Mouse (Mus musculus): ENCODE measurements around the gene Agap3.

Agap3 gene

DNA sequence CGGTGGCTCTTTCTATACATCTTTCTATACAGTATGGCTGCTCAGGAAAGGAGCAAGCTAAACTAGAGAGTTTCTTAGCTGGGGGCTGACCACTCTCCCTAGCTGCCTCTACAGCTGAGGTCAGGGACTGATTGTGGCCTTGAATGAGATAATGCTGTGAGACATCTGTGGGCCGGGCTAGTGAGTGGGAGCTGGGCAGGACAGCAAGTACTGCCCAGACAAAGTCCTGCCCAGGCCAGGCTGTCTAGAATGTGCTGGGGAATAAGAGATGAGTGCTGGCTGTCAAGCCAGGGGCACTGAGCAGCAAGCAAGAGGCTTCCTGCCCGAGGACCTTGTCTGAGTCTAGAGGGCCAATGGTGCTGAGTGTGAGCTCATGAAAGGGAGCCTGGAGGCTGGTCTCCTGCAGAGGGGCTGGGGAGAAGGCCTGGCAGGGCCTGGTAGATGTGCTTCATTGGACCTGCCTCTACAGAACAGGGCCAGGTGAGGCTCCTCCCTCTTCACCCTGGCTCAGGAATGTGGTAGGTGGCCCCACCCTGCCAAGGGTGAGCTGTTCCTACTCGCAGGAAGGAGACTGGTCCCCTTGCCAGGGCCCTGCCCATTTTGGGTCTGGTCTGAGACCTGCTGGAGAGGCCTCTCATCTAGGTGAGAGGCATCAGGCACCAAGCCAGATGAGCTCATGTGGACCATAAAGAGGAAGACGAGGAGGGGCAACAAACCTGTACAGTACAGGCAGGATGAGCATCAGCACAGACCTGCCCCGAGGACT lies 23.7 kb downstream of the Agap3 start:
- DNase-seq, result peak; percentile 65 to 67

DNA sequence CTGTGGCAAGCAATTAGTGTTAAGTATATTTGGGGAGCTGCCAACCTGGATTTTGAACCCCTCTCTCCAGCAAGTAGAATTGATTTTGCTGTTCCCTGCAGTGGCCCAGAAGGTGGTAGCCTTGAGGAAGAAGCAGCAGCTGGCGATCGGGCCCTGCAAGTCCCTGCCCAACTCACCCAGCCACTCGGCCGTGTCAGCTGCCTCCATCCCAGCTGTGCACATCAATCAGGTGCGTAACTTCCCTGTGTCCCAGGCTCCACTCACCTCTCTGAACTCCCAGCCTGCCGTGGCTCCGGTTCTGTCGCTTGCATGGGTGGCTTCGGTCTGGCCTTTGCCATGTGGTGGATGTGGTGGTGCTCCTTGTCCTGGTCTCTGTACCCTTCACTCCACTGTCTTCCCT lies 25.9 kb downstream of the Agap3 start:
- no peak for DNase-seq

- peak; percentile 87 to 92 for DNase-seq
Observed at GRCm38 (mm10) chr5:24481647-24482046, 29.7 kb downstream of the Agap3 start.

DNA sequence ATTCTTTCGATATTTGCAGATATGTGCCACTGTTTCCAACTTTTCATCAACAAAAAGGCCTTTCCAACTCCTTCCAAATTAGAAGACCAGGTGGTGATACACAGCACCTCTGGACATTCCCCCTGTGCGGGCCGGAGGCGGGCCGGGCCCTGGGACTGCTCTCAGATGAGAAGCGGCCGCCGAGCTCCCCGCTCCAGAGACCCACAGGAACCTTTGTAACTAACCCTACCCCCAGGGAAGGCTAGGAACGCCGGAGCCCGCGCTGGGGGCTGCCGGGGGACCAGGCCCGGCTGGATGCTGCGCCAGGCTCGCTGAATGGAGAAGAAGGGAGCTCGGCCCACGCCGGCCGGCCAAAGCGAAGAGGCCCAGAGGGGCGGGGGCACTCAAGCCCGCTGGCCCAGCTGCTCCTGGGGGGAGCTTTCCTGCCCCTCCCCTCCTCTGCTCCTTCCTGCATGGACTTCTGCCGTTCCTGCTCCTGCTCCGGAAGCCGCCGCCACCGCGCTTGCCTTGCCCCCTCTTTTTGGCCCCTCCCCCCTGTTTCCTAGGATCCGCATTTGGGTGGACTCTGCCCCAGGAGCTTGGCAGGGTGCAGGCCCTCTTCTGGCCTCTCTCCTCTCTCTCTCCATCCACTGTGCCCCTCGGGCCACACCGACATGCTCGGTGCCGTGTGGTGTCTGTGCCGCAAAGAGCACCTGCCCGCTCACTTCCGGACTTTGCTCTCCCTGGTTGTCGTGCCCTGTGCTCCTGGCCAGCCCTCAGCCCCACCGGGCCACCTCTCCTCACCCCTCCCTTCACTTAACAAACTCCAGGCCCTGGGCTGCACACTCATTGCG lies 30.5 kb downstream of the Agap3 start:
- peak; percentile 86 to 87 for DNase-seq

- peak; percentile 80 to 87 for DNase-seq
Observed at GRCm38 (mm10) chr5:24483326-24483725, 31.3 kb downstream of the Agap3 start.

DNA sequence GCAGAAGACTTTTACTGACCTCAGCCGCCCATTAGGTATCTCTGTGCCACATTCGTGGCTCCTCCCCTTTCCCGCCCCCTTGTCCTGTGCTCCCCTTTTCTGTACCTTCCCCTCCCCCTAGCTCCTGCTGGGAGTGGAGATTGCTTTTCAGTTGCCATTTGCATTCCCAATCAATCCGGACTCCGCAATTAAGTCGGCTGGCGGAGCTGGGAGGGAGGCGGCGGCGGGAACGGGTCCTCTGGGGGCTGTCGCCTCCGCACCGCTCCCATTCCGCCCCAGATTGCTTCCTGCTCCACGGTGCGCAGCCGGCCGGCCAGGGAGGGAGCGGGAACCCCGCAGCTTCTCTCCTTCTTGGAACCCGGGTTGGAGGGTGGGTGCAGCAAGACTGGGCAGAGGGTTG lies 33.0 kb downstream of the Agap3 start:
- peak; percentile 48 to 57 for DNase-seq

- peak; percentile 90 to 95 for DNase-seq
Observed at GRCm38 (mm10) chr5:24486097-24486496, 34.1 kb downstream of the Agap3 start.

- no peak for DNase-seq
Observed at GRCm38 (mm10) chr5:24486738-24487137, 34.8 kb downstream of the Agap3 start.

DNA sequence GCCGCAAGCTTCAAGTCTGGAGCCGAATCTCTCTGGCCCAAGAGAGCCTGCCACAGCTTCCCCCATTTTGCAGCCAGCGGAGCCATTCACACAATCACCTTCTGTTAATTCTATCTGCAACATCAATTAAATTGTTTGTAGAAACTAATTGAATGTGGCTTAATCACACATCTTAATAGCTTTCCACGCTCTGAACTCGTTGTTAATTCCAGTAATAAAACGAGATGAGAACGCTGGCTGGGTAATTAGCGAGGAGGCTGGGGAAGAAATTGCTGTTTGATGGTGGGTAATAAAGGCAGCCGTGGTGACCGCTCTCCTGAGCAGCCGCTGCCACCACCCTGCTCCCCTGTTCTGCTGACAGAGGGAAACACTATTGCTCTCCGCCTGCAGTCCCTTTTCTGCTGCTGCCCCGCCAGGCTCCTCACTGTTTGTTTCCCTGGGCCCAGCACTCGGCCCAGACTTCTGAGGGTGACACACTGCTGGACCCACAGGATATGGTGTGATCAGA lies 38.5 kb downstream of the Agap3 start:
- no peak for DNase-seq

- DNase-seq, result no peak
Observed at GRCm38 (mm10) chr5:24492546-24493285, 40.7 kb downstream of the Agap3 start.

DNA sequence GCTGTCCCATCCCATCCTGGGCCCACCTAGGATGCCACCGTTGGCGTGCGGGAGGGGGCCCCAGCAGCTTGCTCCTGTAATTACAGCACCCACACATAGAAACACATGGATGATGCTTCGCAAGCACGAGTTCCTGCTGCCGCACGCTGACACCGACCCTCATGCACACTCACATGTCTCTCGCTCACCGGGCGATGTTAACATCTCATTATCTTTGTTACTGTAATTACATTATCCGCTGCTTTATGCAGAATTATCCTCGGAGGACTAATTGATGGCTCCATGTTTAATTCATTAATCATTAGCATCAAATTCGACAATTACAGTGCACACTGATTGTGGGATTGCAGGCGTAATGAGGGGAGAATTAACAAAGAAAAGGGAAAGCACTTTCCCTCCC lies 43.0 kb downstream of the Agap3 start:
- DNase-seq, result no peak

- DNase-seq, result no peak
Observed at GRCm38 (mm10) chr5:24496756-24497155, 44.8 kb downstream of the Agap3 start.

GRCm38 (mm10) chr5:24497526-24497925 lies 45.5 kb downstream of the Agap3 start:
- no peak for DNase-seq

DNA sequence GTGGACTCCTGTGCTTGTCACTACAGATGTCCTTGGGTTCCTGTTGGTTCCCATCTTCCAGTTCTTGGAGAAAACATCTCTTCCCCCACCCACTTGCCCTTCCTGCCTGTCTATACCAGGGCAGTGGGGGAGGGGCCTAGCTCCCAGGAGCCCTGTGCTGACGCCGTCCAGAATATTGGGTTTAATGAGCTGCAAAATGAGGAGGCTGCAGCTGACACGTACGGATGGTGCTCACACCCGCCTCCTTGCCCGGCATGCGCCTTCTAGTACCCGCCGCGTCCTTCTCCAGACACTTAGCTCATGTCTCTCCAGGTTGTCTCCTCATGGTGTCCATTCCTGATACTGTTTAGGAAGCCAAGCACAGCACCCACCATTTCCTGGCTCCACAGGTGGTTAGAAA lies 47.1 kb downstream of the Agap3 start:
- no peak for DNase-seq

DNA sequence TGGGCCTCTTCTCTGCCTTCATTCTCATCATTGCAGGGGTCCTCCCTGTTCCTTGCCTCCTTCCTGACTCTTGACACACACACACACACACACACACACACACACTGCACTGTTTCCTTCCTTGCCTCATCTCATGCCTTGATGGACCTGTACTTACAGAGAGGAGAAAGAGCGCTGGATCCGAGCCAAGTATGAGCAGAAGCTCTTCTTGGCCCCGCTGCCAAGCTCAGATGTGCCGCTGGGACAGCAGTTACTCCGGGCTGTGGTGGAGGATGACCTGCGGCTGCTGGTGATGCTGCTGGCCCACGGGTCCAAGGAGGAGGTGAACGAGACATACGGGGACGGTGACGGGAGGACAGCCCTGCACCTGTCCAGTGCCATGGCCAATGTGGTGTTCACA lies 48.9 kb downstream of the Agap3 start:
- peak in 1 of 2 experiments; percentile 48 for DNase-seq

- DNase-seq, result peak; percentile 55 to 67
Observed at GRCm38 (mm10) chr5:24502786-24503185, 50.8 kb downstream of the Agap3 start.

- DNase-seq, result no peak
Observed at GRCm38 (mm10) chr5:24505513-24505912, 53.5 kb downstream of the Agap3 start.

GRCm38 (mm10) chr5:24508406-24508805 lies 56.4 kb downstream of the Agap3 start:
- no peak for DNase-seq

GRCm38 (mm10) chr5:24510635-24511034 lies 58.7 kb downstream of the Agap3 start:
- peak; percentile 36 to 82 for DNase-seq

DNA sequence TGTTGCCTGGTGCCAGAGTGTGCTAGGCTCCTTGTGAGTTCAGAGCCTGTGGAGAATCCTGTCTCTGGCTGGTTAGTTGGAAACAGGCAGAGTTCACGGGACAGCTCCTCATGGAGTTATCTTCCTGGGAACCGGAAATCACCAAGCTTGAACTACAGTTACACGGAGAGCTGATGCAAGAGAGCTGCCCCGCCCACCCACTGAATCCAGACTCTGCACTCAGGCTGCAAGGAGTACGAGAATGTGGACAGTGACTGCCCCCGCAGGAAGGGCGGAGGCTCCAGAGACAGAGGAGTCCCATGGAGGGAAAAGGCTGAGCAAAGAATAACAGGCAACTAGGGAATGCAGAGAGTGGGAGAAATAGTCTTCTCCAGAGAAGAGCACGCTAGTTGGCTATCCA lies 60.3 kb downstream of the Agap3 start:
- peak; percentile 54 to 57 for DNase-seq

DNA sequence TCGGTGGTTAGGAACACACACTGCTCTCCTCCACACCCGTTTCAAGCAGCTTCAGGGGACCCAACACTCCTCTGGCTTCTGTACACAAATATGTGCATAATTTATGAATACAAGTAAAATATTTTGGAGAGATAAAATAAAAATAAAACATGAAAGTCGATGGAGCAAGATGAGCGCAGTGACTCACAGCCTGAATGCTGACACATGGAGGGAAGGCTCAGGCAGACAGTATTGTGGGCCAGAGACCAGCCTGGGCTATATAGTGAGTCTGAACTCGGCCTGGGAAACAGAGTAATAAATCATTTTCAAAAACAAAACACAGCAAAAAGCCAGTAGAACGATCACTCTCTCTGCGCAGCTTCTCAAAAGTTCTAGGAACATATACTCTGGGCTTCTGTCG lies 69.4 kb downstream of the Agap3 start:
- no peak for DNase-seq

DNA sequence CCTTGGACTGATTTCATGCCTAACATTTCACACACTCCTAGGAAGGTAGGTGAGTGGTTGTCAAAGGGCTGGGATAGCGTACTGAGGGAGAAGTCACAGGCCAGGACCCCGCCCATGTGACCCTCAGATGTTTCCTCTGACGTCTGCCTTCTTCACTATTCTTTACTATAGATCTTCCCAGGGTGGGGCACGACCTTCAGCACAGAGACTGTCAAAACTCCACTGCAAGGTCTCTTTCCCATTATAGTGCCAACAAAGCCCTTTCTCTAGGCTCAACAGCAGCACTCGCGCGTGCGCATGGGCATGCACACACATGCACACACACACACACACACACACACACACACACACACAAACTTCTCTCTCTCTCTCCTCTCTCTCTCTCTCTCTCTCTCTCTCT lies 71.8 kb downstream of the Agap3 start:
- no peak for DNase-seq

DNA sequence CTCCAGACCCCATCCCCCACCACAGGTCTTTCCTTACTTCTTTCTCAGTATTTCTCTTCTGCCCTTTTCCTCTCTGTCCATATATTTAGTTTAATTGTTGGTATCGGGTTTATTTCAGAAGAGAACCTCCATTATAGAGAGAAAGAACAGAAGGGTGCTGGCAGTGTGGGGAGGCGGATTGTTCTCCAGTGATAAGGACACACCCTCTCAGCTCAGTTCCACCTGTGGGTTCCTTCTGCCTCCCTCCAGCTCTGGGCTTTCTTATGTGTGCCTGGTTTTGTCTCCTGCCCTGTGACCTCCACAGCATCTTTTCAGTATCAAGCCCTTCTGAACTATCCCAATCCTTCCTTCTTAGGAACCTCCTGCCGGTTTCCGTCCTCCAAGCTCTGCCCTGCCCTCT lies 72.5 kb downstream of the Agap3 start:
- no peak for DNase-seq

All from kidney, postnatal 36 days (tissue).